Mouse (Mus musculus): ENCODE data around the gene Usp15.

- TF ChIP-seq POLR2A (IDR thresholded peaks at IDR 0.05; ENCODE audit: extremely low read depth, insufficient read depth, low read length), result no peak
- no peak for TF ChIP-seq CTCF (IDR thresholded peaks at IDR 0.05; ENCODE audit: low read depth, low read length)
These were observed 10.9 kb downstream of the Usp15 start for GRCm38 (mm10) chr10:123185907-123186306.

Measured in liver, adult 2 months (tissue).